Mouse (Mus musculus): Measurements from ENCODE around the gene Phrf1. TPM values are rescaled to one million over a fixed set of nuclear protein-coding genes. Genes with fewer than 3 reads are reported as not detected.
A peak's percentile ranks its signal among the peaks of the same experiment; 100 is the strongest.

Phrf1 gene
- polyA plus RNA-seq, 2 experiments, result 42.6 to 65.9 TPM

DNA sequence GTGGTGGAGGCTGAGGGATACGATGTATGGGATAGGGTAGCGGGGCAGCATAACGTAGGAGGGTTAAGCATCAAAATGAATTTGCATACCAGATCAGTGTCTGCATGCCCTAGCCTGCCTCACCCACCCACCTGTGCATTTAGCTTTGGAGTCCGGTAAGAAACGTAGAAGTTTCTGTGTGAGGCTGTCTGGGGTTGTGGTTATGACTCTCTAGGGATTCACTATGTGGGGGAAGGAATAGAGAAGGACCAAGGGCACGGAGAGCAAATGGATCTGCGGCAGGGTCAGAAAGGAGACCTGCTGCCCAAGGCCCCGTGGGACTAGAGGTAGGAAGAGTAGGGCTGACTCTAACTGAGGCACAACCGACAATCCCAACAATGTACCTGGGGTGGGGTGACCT is 46.8 kb downstream of the Phrf1 start:
- WGBS, result 64% methylated on average over 9 of the region's 9 CpGs
- ATAC-seq (ENCODE audit: low FRiP score, low read depth) (no peak), DNase-seq (ENCODE audit: low spot score) (no peak)
- no peak overlapping the region for H3K4me3 ChIP-seq (replicated peaks; ENCODE audit: low read length)
- no peak overlapping the region for H3K9ac ChIP-seq (ENCODE audit: low read depth, low read length, severe bottlenecking)
- H3K9me3 ChIP-seq (ENCODE audit: control insufficient read depth, low read length), result no peaks in the 10 kb centered on the region
- H3K4me1 ChIP-seq (ENCODE audit: control insufficient read depth, insufficient read depth, low read length), result 0 out of 2 replicates have a peak, but pooled peaks cover 2% of the 10 kb centered on the region
- H3K27me3 ChIP-seq (ENCODE audit: control insufficient read depth, insufficient read depth, low read length), result no peaks in the 10 kb centered on the region
- no peak for TF ChIP-seq POLR2A (IDR thresholded peaks at IDR 0.05; ENCODE audit: borderline replicate concordance, extremely low read depth, insufficient read depth, insufficient read length)
- no peak overlapping the region for H3K4me2 ChIP-seq (replicated peaks; ENCODE audit: low read depth, low read length, severe bottlenecking)
- H3K36me3 ChIP-seq (ENCODE audit: control insufficient read depth, insufficient read depth, low read length), result no peaks in the 10 kb centered on the region
- H3K27ac ChIP-seq (replicated peaks; ENCODE audit: low read depth, low read length), result no peak overlapping the region

DNA sequence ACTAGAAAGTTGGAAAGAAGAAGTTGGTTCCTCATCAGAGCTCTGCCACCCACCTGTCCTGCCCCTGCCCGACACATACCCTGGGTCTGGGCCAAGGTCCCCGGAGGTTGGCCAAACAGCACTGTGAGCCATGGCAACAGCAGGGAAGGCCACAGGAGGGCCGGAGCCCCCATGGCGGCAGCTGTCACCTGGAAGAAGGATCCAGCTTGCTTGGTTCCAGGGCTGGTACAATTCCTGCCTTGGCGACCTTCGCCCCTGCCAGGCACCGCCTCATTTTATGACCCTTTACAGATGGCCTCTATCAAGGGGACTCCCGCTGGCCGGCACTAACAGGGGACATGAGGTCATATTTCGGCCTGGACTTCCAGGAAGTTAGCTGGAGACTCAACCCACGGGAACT is 48.0 kb downstream of the Phrf1 start, which contains the start of gene Cdhr5:
TSS of gene Cdhr5 (minus strand) at position 241 of the 400 bp plus-strand sequence.
- no peak for TF ChIP-seq POLR2A (IDR thresholded peaks at IDR 0.05; ENCODE audit: borderline replicate concordance, extremely low read depth, insufficient read depth, insufficient read length)
- H3K4me1 ChIP-seq (ENCODE audit: control insufficient read depth, insufficient read depth, low read length), result 0 out of 2 replicates have a peak, but pooled peaks cover 2% of the 10 kb centered on the region
- no peaks in the 10 kb centered on the region for H3K36me3 ChIP-seq (ENCODE audit: control insufficient read depth, insufficient read depth, low read length)
- DNase-seq (ENCODE audit: low spot score) (no peak), ATAC-seq (ENCODE audit: low FRiP score, low read depth) (no peak)
- H3K9ac ChIP-seq (ENCODE audit: low read depth, low read length, severe bottlenecking), result no peak within 1 kb of the TSS
- H3K4me2 ChIP-seq (replicated peaks; ENCODE audit: low read depth, low read length, severe bottlenecking), result no peak within 1 kb of the TSS
- no peak within 1 kb of the TSS for H3K4me3 ChIP-seq (replicated peaks; ENCODE audit: low read length)
- 33% methylated on average over 11 of the region's 11 CpGs for WGBS
- no peaks in the 10 kb centered on the region for H3K9me3 ChIP-seq (ENCODE audit: control insufficient read depth, low read length)
- no peaks in the 10 kb centered on the region for H3K27me3 ChIP-seq (ENCODE audit: control insufficient read depth, insufficient read depth, low read length)
- H3K27ac ChIP-seq (replicated peaks; ENCODE audit: low read depth, low read length), result no peak within 1 kb of the TSS

DNA sequence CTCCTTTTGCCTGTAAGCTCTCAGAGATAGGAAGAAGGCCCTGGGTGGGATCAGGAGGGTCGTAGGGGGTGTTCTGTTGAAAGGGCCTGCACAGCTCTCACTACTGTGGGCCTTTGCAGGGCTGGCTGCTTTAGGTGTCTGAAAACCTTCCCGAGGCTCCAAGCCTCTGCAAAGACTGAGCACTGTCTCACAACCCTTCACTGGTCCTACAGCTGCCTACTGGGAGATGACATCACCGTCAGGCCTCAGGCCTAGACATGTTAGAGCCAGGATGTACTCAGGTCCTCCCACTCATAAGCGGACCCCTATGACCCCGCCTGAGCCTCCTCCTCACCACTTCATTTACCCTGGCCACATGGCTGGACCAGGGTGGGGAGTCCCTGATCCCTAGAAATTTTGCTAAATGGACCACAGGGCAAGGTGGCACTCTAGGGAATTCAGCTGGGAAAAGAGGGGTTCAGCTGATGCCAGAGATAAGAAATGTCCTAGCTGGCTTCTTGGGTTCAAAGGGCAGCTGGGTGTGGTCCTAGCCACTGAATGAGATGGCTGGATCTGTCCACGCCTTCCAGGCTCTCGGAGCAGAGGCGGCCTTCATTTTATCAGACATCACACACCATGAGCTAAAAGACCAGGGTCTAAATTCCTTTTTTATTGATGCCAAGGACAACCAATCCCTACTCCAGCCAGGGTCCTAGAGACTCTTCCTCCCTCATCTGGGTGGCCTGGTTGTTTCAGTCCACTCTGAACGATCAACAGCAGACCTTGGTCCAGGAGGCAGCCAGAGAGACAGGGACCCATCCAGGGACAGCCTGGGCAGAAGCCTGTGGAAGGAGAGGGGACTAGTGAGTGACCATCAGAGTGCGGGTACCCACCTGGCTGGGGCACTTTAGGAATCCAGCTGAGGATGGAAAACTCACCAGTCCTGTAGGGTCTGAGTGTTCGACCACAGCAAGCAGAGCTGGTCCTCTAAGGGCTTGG is 49.4 kb downstream of the Phrf1 start:
- H3K27ac ChIP-seq (replicated peaks; ENCODE audit: low read depth, low read length), result no peak overlapping the region
- no peaks in the 10 kb centered on the region for H3K36me3 ChIP-seq (ENCODE audit: control insufficient read depth, insufficient read depth, low read length)
- 0 out of 2 replicates have a peak overlapping the region, but pooled peaks have one; percentile 45 for H3K4me3 ChIP-seq (replicated peaks; ENCODE audit: low read length)
- ATAC-seq (ENCODE audit: low FRiP score, low read depth) (no peak), DNase-seq (ENCODE audit: low spot score) (no peak)
- 0 out of 2 replicates have a peak, but pooled peaks cover 2% of the 10 kb centered on the region for H3K4me1 ChIP-seq (ENCODE audit: control insufficient read depth, insufficient read depth, low read length)
- peak overlapping the region; percentile 96 for H3K4me2 ChIP-seq (replicated peaks; ENCODE audit: low read depth, low read length, severe bottlenecking)
- WGBS, result 79% methylated on average over 11 of the region's 11 CpGs
- no peak overlapping the region for H3K9ac ChIP-seq (ENCODE audit: low read depth, low read length, severe bottlenecking)
- no peaks in the 10 kb centered on the region for H3K9me3 ChIP-seq (ENCODE audit: control insufficient read depth, low read length)
- no peak for TF ChIP-seq POLR2A (IDR thresholded peaks at IDR 0.05; ENCODE audit: borderline replicate concordance, extremely low read depth, insufficient read depth, insufficient read length)
- H3K27me3 ChIP-seq (ENCODE audit: control insufficient read depth, insufficient read depth, low read length), result no peaks in the 10 kb centered on the region

DNA sequence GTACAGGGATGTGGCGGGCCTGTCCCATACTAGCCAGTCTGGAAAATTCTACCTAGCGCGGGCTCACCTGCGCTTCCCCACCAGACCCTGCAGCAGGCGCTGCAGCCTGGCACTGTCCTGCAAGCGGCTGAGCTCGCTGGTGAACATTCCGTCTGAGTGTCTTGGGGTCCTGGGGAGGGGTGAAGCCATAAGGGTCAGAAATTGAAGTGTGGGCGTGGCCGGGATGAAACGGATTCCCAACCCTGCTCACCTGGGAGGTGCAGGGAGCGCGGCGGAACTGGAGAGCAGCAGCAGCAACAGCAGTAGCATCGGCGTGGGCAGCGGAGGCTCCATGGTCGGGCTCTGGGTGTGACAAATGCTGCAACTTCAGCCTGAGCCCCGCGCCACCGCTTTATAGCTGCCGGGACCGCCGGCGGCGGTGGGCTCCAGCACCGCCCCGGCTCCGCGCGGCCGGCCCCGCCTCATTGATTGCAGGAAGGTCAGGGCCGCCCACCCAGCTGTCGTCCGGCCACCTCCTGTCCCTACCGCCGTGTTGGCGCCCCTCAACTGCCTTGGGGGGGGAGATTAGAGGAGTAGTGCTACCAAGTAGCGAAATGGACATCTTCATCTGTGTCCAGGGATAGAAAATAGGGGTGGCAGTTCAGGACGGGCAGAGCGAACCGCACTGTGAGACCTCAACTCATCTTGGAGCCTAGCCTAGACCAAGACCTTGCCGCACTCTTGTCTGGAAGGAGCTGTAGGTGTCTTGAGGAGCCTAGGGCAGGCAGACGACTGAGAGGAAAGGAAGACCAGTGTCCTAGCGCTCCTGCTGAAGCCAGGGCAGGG is 50.4 kb downstream of the Phrf1 start, which contains the start of gene Sct:
TSS of gene Sct (minus strand) at position 368 of the 825 bp plus-strand sequence.
- H3K4me3 ChIP-seq (replicated peaks; ENCODE audit: low read length), result peak within 1 kb of the TSS; percentile 45
- H3K9me3 ChIP-seq (ENCODE audit: control insufficient read depth, low read length), result no peaks in the 10 kb centered on the region
- DNase-seq (ENCODE audit: low spot score) (peak; percentile 23), ATAC-seq (ENCODE audit: low FRiP score, low read depth) (peak; percentile 72)
- no peaks in the 10 kb centered on the region for H3K27me3 ChIP-seq (ENCODE audit: control insufficient read depth, insufficient read depth, low read length)
- H3K36me3 ChIP-seq (ENCODE audit: control insufficient read depth, insufficient read depth, low read length), result no peaks in the 10 kb centered on the region
- WGBS, result 3% methylated on average over 29 of the region's 46 CpGs
- peak within 1 kb of the TSS; percentile 96 for H3K4me2 ChIP-seq (replicated peaks; ENCODE audit: low read depth, low read length, severe bottlenecking)
- TF ChIP-seq POLR2A (IDR thresholded peaks at IDR 0.05; ENCODE audit: borderline replicate concordance, extremely low read depth, insufficient read depth, insufficient read length), result 0 out of 2 replicates have a peak, but pooled peaks have one; percentile 5
- H3K27ac ChIP-seq (replicated peaks; ENCODE audit: low read depth, low read length), result no peak within 1 kb of the TSS
- H3K4me1 ChIP-seq (ENCODE audit: control insufficient read depth, insufficient read depth, low read length), result 0 out of 2 replicates have a peak, but pooled peaks cover 2% of the 10 kb centered on the region
- H3K9ac ChIP-seq (ENCODE audit: low read depth, low read length, severe bottlenecking), result peak within 1 kb of the TSS; percentile 55

DNA sequence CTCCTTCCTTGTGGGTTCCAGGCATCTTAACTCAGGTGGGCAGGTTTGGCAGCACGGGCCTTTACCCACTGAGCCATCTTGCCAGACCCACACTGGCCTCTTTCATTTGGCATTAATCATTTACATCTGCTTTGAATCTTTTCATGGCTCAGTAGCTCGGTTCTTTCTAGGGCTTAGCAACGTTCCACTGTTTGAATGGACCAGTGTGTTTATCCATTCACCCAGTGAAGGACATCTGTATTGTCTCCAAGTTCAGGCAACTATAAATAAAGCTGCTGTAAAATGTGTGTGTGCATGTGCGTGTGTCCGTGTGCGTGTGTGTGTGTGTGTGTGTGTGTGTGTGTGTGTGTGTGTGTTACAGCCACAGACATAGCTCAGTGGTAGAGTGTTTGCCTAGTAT is 52.9 kb downstream of the Phrf1 start:
- WGBS, result 61% methylated on average over 6 of the region's 6 CpGs

More for the DNA sequence above, 52.9 kb downstream of the Phrf1 start:
- Histone ChIP-seq H3K27ac (replicated peaks; ENCODE audit: low read depth, low read length) (no peak overlapping the region), H3K36me3 (ENCODE audit: control insufficient read depth, insufficient read depth, low read length) (no peaks in the 10 kb centered on the region), H3K9me3 (ENCODE audit: control insufficient read depth, low read length) (no peaks in the 10 kb centered on the region), H3K9ac (ENCODE audit: low read depth, low read length, severe bottlenecking) (no peak overlapping the region), H3K4me1 (ENCODE audit: control insufficient read depth, insufficient read depth, low read length) (0 out of 2 replicates have a peak, but pooled peaks cover 2% of the 10 kb centered on the region), H3K4me3 (replicated peaks; ENCODE audit: low read length) (no peak overlapping the region), H3K4me2 (replicated peaks; ENCODE audit: low read depth, low read length, severe bottlenecking) (no peak overlapping the region), H3K27me3 (ENCODE audit: control insufficient read depth, insufficient read depth, low read length) (no peaks in the 10 kb centered on the region)
- TF ChIP-seq POLR2A (IDR thresholded peaks at IDR 0.05; ENCODE audit: borderline replicate concordance, extremely low read depth, insufficient read depth, insufficient read length), result no peak
- ATAC-seq (ENCODE audit: low FRiP score, low read depth) (no peak), DNase-seq (ENCODE audit: low spot score) (no peak)
